Mouse (Mus musculus): ENCODE results near the gene Cracr2a. TPM values are rescaled to one million over a fixed set of nuclear protein-coding genes. Genes with fewer than 3 reads are reported as not detected.
A peak's percentile ranks its signal among the peaks of the same experiment; 100 is the strongest.

The Cracr2a gene
- polyA plus RNA-seq, 1 experiment from 2014 or later, result 2.0 TPM

DNA sequence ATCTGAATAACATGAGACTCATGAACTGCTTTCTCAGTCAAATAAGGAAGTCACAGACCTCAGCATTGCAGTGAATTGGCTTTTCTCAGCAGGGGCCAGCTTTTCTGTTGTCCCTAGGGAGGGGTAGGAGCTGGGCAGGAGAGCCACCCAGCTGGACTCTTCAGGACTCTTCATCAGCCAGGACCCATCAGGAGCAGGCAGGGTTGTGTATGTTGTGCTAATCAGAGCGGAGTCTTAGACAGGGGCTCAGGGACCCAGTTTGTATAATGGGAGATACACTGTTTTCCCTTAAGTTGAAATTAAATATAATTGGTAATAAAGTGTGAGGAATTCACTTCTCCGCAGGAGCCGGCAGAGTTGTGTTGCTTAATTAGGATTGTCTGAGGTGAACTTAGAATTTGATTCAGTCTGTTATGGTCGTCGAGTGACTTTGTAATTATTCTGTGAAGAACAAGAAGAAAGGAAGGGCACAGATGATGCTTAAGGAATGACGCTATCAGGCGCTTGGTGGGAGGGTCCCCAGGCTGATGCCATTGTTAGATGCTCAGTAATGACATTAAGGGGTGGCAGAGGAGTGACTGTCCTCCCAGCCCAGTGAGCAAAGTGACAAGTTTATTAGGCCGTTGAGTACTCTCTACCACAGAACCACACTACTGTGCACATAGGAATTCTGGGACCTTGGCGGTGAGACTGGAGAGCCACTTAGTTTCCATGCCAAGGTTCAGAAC is 74.5 kb downstream of the Cracr2a start:
- no peak for ATAC-seq (ENCODE audit: insufficient number of reproducible peaks, insufficient read depth, low FRiP score, low TSS enrichment)
- no peak overlapping the region for H3K4me2 ChIP-seq (replicated peaks)
- 68% methylated on average over 9 of the region's 9 CpGs for WGBS

DNA sequence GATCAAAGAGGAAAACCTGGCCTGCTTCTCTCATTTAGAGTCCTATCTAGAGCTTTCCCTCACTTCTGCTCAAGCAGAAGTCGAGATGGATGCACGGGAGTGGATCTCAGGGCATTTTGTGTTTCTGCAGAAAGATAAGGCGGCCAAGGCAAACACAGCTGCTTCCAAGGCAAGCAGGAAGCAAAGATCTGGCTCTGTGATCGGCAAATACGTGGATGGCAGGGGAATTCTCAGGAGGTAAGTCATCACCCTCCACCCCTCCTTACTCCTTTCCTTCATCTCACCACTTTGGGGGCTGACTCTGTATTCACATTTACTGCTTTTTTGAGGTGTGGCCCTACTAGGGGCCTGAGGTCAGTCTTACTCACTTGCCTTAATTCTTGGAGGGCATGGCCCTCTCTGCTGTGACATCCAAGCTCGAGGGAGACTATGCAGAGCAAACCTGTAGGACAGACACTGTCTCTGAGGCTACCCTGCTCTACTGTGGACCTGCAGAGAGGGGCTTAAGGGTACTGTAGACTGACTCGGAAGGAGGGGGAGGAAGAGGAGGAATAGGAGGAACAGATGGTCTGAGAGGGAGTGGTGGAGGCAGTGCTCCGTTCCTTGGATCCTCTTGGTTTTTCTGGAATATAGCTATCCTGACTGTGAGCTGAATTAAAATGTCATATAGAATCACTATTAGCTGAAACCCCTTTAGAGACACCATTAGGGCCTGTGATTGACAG is 80.1 kb downstream of the Cracr2a start:
- H3K4me2 ChIP-seq (replicated peaks), result no peak overlapping the region
- H3K27ac ChIP-seq, result no peak overlapping the region
- no peaks in the 10 kb centered on the region for H3K9me3 ChIP-seq
- no peaks in the 10 kb centered on the region for H3K27me3 ChIP-seq
- no peak for ATAC-seq (ENCODE audit: insufficient number of reproducible peaks, insufficient read depth, low FRiP score, low TSS enrichment)
- no peak overlapping the region for H3K4me3 ChIP-seq
- no peak overlapping the region for H3K9ac ChIP-seq
- 67% methylated on average over 8 of the region's 8 CpGs for WGBS
- no peaks in the 10 kb centered on the region for H3K36me3 ChIP-seq
- no peaks in the 10 kb centered on the region for H3K4me1 ChIP-seq

More for the DNA sequence above, 74.5 kb downstream of the Cracr2a start:
- Histone ChIP-seq H3K9me3 (no peaks in the 10 kb centered on the region), H3K4me3 (no peak overlapping the region), H3K36me3 (no peaks in the 10 kb centered on the region), H3K9ac (no peak overlapping the region), H3K4me1 (0 out of 2 replicates have a peak, but pooled peaks cover 3% of the 10 kb centered on the region), H3K27me3 (no peaks in the 10 kb centered on the region), H3K27ac (no peak overlapping the region)

DNA sequence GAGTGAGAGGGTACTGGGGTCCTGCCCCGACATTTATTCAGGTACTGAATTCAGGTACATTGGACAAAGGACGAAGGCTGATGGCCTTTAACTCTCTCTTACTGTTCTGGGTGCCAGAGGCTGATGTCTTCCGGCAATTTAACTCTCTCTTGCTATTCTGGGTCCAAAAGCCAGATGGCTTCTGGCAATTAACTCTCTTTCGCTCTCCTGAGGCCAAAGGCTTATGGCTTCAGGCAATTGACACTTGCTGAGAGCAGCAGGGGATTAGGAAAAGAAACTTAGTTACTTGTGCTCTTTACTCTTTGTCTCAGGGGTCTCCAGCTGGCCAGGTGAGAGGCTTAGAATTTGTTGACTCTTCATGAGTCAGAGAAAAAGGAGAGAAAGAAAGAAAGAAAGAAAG is 94.8 kb downstream of the Cracr2a start:
- H3K4me1 ChIP-seq, result no peaks in the 10 kb centered on the region
- WGBS, result 42% methylated on average over 4 of the region's 4 CpGs
- H3K4me3 ChIP-seq, result no peak overlapping the region
- no peak overlapping the region for H3K9ac ChIP-seq
- ATAC-seq (ENCODE audit: insufficient number of reproducible peaks, insufficient read depth, low FRiP score, low TSS enrichment), result no peak
- H3K36me3 ChIP-seq, result peaks cover 4% of the 10 kb centered on the region; the same call in 1 of the 2 replicates
- no peak overlapping the region for H3K4me2 ChIP-seq (replicated peaks)
- no peak overlapping the region for H3K27ac ChIP-seq
- no peaks in the 10 kb centered on the region for H3K9me3 ChIP-seq
- H3K27me3 ChIP-seq, result no peaks in the 10 kb centered on the region

DNA sequence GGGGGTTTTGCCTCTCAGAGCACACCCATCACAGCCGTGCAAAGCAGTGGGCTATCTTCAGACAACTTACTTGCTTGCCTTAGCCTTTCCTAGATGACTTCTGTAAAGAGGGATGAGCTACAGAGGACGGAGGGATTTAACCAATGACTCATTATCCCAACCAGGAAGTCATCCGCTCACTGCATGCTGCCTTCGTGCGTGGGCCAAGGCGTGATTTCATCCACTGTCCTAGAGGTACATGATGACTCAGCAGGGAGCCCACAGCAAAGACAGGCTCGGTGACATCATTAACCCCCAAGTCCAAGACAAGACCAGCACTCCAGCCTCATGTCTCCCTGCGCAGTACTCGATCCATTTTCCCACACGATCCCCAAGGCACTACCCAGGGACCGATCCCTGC is 96.0 kb downstream of the Cracr2a start:
- Histone ChIP-seq H3K4me2 (replicated peaks) (no peak overlapping the region), H3K4me3 (no peak overlapping the region), H3K9me3 (no peaks in the 10 kb centered on the region), H3K27ac (no peak overlapping the region), H3K9ac (no peak overlapping the region), H3K27me3 (no peaks in the 10 kb centered on the region), H3K4me1 (no peaks in the 10 kb centered on the region), H3K36me3 (peaks cover 4% of the 10 kb centered on the region; the same call in 1 of the 2 replicates)
- 91% methylated on average over 11 of the region's 11 CpGs for WGBS
- ATAC-seq (ENCODE audit: insufficient number of reproducible peaks, insufficient read depth, low FRiP score, low TSS enrichment), result no peak

DNA sequence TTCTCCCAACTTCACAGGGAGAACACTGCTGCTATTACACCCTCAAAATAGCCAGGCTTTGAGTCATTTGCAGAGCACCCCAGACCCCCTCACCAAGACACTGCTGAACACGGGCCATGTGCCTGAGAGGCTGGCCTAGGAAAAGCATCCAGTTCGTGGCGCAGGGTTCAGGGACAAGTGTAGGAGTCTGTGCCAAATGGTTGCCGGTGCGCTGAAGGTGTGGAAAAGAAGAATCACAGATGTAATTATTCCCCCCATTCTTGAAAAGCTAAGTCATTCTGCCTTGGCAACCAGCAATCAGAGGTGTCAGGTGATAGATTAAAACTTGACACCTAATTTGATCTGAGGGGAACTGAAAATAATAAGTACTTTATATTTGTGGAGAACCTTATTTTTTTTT is 98.3 kb downstream of the Cracr2a start:
- ATAC-seq (ENCODE audit: insufficient number of reproducible peaks, insufficient read depth, low FRiP score, low TSS enrichment), result no peak
- no peaks in the 10 kb centered on the region for H3K4me1 ChIP-seq
- H3K27me3 ChIP-seq, result no peaks in the 10 kb centered on the region
- no peak overlapping the region for H3K4me2 ChIP-seq (replicated peaks)
- WGBS, result 80% methylated on average over 5 of the region's 5 CpGs
- no peak overlapping the region for H3K4me3 ChIP-seq
- H3K36me3 ChIP-seq, result no peaks in the 10 kb centered on the region
- no peak overlapping the region for H3K9ac ChIP-seq
- no peak overlapping the region for H3K27ac ChIP-seq
- H3K9me3 ChIP-seq, result no peaks in the 10 kb centered on the region

DNA sequence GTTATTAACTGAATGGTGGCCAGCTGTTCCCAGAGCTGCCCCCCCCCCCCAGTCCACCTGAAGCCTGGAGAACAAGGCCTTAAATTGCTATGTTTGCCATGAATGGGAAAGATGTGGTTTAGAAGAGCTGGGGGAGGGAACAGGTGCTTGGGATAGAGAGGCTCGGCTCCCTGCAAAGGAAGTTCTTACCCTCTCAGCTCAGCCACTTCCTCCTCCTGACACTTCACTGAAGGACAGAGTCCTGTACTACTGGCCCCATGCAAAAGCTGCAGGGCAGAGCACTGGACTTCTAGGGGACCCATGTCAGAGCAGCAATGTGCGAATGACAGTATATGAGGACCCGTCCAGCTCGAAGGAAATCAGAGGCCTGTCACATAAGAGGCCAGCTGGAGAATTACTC is 98.8 kb downstream of the Cracr2a start:
- H3K36me3 ChIP-seq, result no peaks in the 10 kb centered on the region
- H3K4me1 ChIP-seq, result no peaks in the 10 kb centered on the region
- no peak overlapping the region for H3K4me3 ChIP-seq
- H3K27ac ChIP-seq, result no peak overlapping the region
- WGBS, result 74% methylated on average over 4 of the region's 4 CpGs
- no peaks in the 10 kb centered on the region for H3K27me3 ChIP-seq
- ATAC-seq (ENCODE audit: insufficient number of reproducible peaks, insufficient read depth, low FRiP score, low TSS enrichment), result peak; percentile 52; the same call in 1 of the 2 replicates
- H3K4me2 ChIP-seq (replicated peaks), result no peak overlapping the region
- no peaks in the 10 kb centered on the region for H3K9me3 ChIP-seq
- H3K9ac ChIP-seq, result no peak overlapping the region

DNA sequence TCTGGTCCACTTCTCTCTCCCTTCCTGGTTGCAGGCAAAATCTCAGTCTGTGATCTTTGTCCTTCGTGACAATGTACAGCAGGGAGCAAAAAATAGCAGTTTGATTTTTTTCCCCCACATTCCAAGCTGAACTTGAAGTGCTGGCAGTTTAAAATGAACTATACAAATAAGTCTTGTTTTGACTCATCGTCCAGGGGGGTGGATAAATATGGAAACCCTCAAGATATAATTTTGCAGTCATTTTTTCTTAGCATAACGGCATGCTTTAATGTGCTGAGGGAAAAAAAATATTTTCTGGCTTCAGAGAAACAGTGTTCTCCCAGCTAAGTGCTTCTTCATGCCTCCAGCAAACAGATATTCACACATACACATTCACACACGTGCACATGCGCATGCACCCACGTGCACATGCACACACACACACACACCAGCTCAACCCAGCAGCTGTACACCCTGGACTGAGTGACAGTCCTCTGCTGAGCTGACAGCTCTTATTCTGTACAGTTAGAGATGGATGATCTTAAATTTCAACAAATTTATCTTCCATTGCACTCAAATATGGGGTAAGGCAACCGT is 100.7 kb downstream of the Cracr2a start:
- H3K9me3 ChIP-seq, result no peaks in the 10 kb centered on the region
- 77% methylated on average over 7 of the region's 7 CpGs for whole genome bisulfite sequencing
- H3K27me3 ChIP-seq, result no peaks in the 10 kb centered on the region
- no peak overlapping the region for H3K4me2 ChIP-seq (replicated peaks)
- no peaks in the 10 kb centered on the region for H3K36me3 ChIP-seq
- no peak overlapping the region for H3K9ac ChIP-seq
- H3K4me3 ChIP-seq, result no peak overlapping the region
- no peaks in the 10 kb centered on the region for H3K4me1 ChIP-seq
- no peak for ATAC-seq (ENCODE audit: insufficient number of reproducible peaks, insufficient read depth, low FRiP score, low TSS enrichment)
- no peak overlapping the region for H3K27ac ChIP-seq

DNA sequence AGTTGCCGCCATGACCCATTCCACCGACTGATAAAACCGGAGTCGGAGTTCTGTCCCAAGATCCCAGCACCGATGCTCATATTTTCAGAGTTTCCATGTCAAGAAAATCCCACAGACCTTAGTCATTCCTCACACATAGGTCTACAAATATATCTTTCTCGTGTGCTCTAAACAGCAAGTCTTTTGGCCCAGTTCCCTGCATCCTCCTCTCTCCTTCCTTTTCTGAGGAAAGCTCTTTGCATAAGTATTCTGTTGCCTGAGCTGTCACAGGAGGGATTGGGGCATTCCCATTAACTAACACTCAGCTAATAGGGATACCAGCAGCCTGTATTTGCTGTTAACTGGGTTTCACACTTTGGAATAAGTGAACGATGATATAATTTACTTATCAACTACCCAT is 102.1 kb downstream of the Cracr2a start:
- Histone ChIP-seq H3K36me3 (no peaks in the 10 kb centered on the region), H3K4me3 (no peak overlapping the region), H3K9me3 (no peaks in the 10 kb centered on the region), H3K9ac (no peak overlapping the region), H3K27me3 (no peaks in the 10 kb centered on the region), H3K4me1 (no peaks in the 10 kb centered on the region), H3K27ac (no peak overlapping the region), H3K4me2 (replicated peaks) (no peak overlapping the region)
- WGBS, result 83% methylated on average over 7 of the region's 7 CpGs
- ATAC-seq (ENCODE audit: insufficient number of reproducible peaks, insufficient read depth, low FRiP score, low TSS enrichment), result no peak

DNA sequence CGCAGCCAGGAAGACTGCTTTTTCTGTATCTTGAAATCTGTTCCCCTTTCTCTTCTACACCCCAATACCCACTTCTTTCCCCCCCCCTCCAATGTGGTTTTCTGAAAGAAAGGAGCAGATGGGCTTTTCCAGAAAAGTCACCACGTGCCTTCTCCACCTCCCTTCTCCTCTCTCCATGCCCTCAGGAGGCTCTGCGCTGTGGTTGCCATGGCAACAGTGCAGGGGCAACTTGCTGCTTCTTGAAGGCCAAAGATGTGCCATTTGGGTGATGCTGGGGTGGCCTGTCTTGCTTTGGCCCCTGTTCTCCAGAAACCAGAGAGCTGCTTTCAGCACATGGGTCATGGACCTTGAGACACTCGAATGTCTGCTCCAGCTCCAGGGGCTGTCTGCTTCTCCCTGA is 108.2 kb downstream of the Cracr2a start:
- 63% methylated on average over 4 of the region's 4 CpGs for WGBS
- Histone ChIP-seq H3K9me3 (no peaks in the 10 kb centered on the region), H3K9ac (no peak overlapping the region), H3K4me2 (replicated peaks) (no peak overlapping the region), H3K27me3 (no peaks in the 10 kb centered on the region), H3K36me3 (no peaks in the 10 kb centered on the region), H3K4me3 (no peak overlapping the region), H3K27ac (no peak overlapping the region), H3K4me1 (no peaks in the 10 kb centered on the region)
- ATAC-seq (ENCODE audit: insufficient number of reproducible peaks, insufficient read depth, low FRiP score, low TSS enrichment), result no peak

DNA sequence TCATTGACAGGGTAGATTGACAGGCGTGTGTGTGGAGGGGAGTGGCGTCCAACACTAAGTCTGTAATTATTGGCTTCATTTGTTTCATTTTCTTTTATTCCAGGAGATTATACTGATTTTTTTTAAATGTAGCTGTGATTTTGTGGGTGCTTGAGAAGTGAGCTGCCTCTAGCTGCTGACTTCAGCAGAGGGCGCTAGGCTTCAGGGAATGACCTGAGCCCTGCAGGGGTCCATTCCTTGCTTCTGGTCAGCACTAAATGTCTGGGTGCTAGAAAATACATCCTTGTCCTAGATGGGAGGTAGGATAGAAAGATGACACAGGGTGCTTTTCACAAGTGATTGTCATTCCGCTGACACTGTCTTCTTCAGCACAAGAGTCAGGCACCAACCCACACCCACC is 108.9 kb downstream of the Cracr2a start:
- H3K27me3 ChIP-seq, result no peaks in the 10 kb centered on the region
- H3K36me3 ChIP-seq, result no peaks in the 10 kb centered on the region
- 95% methylated on average over 4 of the region's 4 CpGs for WGBS
- ATAC-seq (ENCODE audit: insufficient number of reproducible peaks, insufficient read depth, low FRiP score, low TSS enrichment), result no peak
- H3K9ac ChIP-seq, result no peak overlapping the region
- no peak overlapping the region for H3K27ac ChIP-seq
- no peaks in the 10 kb centered on the region for H3K9me3 ChIP-seq
- no peaks in the 10 kb centered on the region for H3K4me1 ChIP-seq
- H3K4me2 ChIP-seq (replicated peaks), result no peak overlapping the region
- H3K4me3 ChIP-seq, result no peak overlapping the region

DNA sequence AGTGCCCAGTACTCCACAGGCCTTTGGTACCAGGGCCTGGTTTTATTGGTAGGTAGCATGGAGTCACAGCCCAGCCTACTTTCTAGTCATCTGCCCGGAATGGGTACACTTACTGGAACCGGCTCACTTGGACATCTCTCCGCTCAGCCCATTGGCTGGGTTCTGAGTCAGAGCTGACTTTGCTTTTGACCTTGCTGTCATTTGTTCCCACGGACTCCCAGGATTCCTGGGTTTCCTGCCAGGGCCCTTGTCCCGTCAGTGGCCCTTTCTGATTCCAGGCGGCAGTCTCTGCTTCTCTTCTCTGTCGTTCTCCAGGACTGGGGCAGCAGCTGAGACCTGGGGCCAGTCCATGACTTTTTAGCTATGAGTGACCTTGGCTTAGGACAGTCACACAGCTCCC is 110.9 kb downstream of the Cracr2a start:
- Histone ChIP-seq H3K9ac (no peak overlapping the region), H3K36me3 (no peaks in the 10 kb centered on the region), H3K27me3 (no peaks in the 10 kb centered on the region; the same call in 1 of the 2 replicates), H3K4me3 (no peak overlapping the region), H3K27ac (no peak overlapping the region), H3K4me1 (no peaks in the 10 kb centered on the region), H3K9me3 (no peaks in the 10 kb centered on the region), H3K4me2 (replicated peaks) (no peak overlapping the region)
- WGBS, result 83% methylated on average over 7 of the region's 7 CpGs
- ATAC-seq (ENCODE audit: insufficient number of reproducible peaks, insufficient read depth, low FRiP score, low TSS enrichment), result no peak

DNA sequence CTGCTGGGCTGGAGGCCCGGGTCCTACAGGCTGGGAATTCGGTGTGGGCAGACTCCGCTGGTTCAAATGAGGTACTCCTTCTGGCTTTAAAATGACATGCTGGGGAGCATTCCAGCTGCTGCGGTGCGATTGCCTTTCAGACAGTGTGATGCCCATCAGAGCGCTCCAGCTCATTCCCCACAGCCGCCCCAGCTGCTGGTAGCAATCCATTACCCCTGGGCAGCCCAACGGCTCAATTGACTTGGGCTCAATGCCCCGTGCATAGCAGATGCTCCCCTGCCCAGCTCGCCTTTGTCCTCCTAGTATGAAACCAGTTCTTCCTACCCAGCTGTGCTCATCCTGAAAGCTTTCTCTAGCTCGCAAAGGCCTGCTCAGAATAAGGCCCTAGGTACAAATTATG is 115.7 kb downstream of the Cracr2a start:
- ATAC-seq (ENCODE audit: insufficient number of reproducible peaks, insufficient read depth, low FRiP score, low TSS enrichment), result no peak
- 82% methylated on average over 11 of the region's 11 CpGs for WGBS
- H3K4me1 ChIP-seq, result no peaks in the 10 kb centered on the region
- no peak overlapping the region for H3K4me3 ChIP-seq
- H3K9ac ChIP-seq, result no peak overlapping the region
- no peaks in the 10 kb centered on the region for H3K36me3 ChIP-seq
- H3K4me2 ChIP-seq (replicated peaks), result no peak overlapping the region
- no peaks in the 10 kb centered on the region for H3K9me3 ChIP-seq
- H3K27ac ChIP-seq, result no peak overlapping the region
- no peaks in the 10 kb centered on the region; the same call in none of the 2 replicates for H3K27me3 ChIP-seq

All from embryonic facial prominence, embryonic 12.5 days (tissue).